Mouse (Mus musculus): ENCODE measurements around the gene Car15. TPM values are rescaled to one million over a fixed set of nuclear protein-coding genes. Genes with fewer than 3 reads are reported as not detected.

The Car15 gene
- polyA plus RNA-seq (2016; fragmentation: Nextera tagmentation; extraction: Ambion mirVana), result 1.9 and 2.3 TPM in 2 replicates

- no peak for DNase-seq (ENCODE audit: low spot score)
- H3K27me3 ChIP-seq (ENCODE audit: insufficient read depth, poor library complexity, severe bottlenecking), result peaks cover 51% of the 10 kb centered on the region
- H3K4me3 ChIP-seq, result no peak within 1 kb of the TSS
- peaks cover 14% of the 10 kb centered on the region for H3K4me1 ChIP-seq (replicated peaks)
- no peak within 1 kb of the TSS for H3K27ac ChIP-seq
- no peaks in the 10 kb centered on the region for H3K9me3 ChIP-seq
- 85% methylated on average over 6 of the region's 6 CpGs for WGBS
- peaks cover 39% of the 10 kb centered on the region for H3K36me3 ChIP-seq
These were observed at the start of gene Car15 for GRCm38 (mm10) chr16:17838051-17838450. TSS of gene Car15 (minus strand) at chr16:17838364.

DNA sequence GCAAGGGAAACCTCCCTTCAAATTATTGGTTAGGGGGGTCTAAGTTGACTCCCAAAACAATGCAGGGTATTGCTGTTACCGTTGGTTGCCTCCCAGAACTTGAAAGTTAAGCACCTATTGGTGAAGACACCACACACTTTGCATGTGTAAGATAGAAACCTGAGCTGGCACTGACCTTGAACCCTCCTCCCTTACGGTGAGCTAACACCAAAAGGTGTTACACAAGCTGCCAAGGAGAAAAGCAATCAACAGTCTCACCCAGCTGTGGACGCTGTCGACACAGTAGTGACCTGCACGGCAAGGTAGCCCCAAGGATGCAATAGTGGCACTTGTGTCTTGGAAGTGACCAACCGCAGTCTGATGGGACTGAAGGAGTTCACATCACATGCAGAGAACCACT is 46.0 kb upstream of the Car15 start:
- H3K9me3 ChIP-seq, result no peaks in the 10 kb centered on the region
- no peaks in the 10 kb centered on the region; the same call in 1 of the 2 replicates for H3K4me1 ChIP-seq (replicated peaks)
- WGBS, result 84% methylated on average over 6 of the region's 6 CpGs
- no peak for DNase-seq (ENCODE audit: low spot score)
- no peaks in the 10 kb centered on the region for H3K27me3 ChIP-seq (ENCODE audit: insufficient read depth, poor library complexity, severe bottlenecking)
- peaks cover 56% of the 10 kb centered on the region for H3K36me3 ChIP-seq
- no peak overlapping the region for H3K4me3 ChIP-seq
- H3K27ac ChIP-seq, result no peak overlapping the region

GRCm38 (mm10) chr16:17882196-17882595 is 44.0 kb upstream of the Car15 start:
- H3K27me3 ChIP-seq (ENCODE audit: insufficient read depth, poor library complexity, severe bottlenecking), result no peaks in the 10 kb centered on the region
- H3K36me3 ChIP-seq, result peaks cover 75% of the 10 kb centered on the region
- no peak overlapping the region for H3K4me3 ChIP-seq
- H3K4me1 ChIP-seq (replicated peaks), result no peaks in the 10 kb centered on the region; the same call in 1 of the 2 replicates
- DNase-seq (ENCODE audit: low spot score), result no peak
- peaks cover 2% of the 10 kb centered on the region; the same call in 1 of the 2 replicates for H3K9me3 ChIP-seq
- H3K27ac ChIP-seq, result no peak overlapping the region

GRCm38 (mm10) chr16:17879571-17879970 is 41.4 kb upstream of the Car15 start:
- 94% methylated on average over 4 of the region's 4 CpGs for whole genome bisulfite sequencing
- Histone ChIP-seq H3K4me1 (replicated peaks) (no peaks in the 10 kb centered on the region), H3K4me3 (no peak overlapping the region), H3K36me3 (peaks cover 70% of the 10 kb centered on the region), H3K27ac (no peak overlapping the region), H3K9me3 (peaks cover 2% of the 10 kb centered on the region; the same call in 1 of the 2 replicates), H3K27me3 (ENCODE audit: insufficient read depth, poor library complexity, severe bottlenecking) (no peaks in the 10 kb centered on the region)
- no peak for DNase-seq (ENCODE audit: low spot score)

DNA sequence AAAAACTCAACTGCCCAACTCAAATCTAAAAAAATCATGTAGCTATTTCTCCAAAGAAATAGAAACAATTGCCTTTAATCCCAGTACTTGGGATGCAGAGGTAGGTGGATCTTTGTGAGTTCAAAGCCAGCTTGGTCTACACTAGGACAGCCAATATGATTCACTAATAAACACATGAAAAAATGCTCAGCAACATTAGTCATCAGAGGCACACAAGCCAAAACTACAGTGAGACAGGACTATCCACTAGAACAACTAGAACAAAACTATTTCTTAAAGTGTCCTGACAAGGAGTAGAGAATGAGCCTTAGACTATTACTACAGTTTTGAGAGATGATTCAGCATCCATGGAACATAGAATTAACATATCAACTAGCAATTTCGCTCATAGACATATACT is 37.9 kb upstream of the Car15 start:
- Histone ChIP-seq H3K4me3 (no peak overlapping the region), H3K4me1 (replicated peaks) (0 out of 2 replicates have a peak, but pooled peaks cover 4% of the 10 kb centered on the region), H3K27ac (no peak overlapping the region), H3K36me3 (peaks cover 67% of the 10 kb centered on the region), H3K9me3 (peaks cover 2% of the 10 kb centered on the region; the same call in 1 of the 2 replicates), H3K27me3 (ENCODE audit: insufficient read depth, poor library complexity, severe bottlenecking) (no peaks in the 10 kb centered on the region)
- no peak for DNase-seq (ENCODE audit: low spot score)
- WGBS, result 90% methylated on average over 1 of the region's 1 CpGs

GRCm38 (mm10) chr16:17875174-17875573 is 37.0 kb upstream of the Car15 start:
- DNase-seq (ENCODE audit: low spot score), result no peak
- H3K36me3 ChIP-seq, result peaks cover 76% of the 10 kb centered on the region

GRCm38 (mm10) chr16:17872995-17873394 is 34.8 kb upstream of the Car15 start:
- H3K27ac ChIP-seq, result no peak overlapping the region
- H3K4me1 ChIP-seq (replicated peaks), result 0 out of 2 replicates have a peak, but pooled peaks cover 4% of the 10 kb centered on the region
- peaks cover 77% of the 10 kb centered on the region for H3K36me3 ChIP-seq
- 58% methylated on average over 4 of the region's 4 CpGs for WGBS
- DNase-seq (ENCODE audit: low spot score), result no peak
- no peak overlapping the region for H3K4me3 ChIP-seq
- no peaks in the 10 kb centered on the region for H3K27me3 ChIP-seq (ENCODE audit: insufficient read depth, poor library complexity, severe bottlenecking)
- H3K9me3 ChIP-seq, result no peaks in the 10 kb centered on the region

More at GRCm38 (mm10) chr16:17875174-17875573, 37.0 kb upstream of the Car15 start:
- Histone ChIP-seq H3K4me1 (replicated peaks) (0 out of 2 replicates have a peak, but pooled peaks cover 4% of the 10 kb centered on the region), H3K27ac (no peak overlapping the region), H3K27me3 (ENCODE audit: insufficient read depth, poor library complexity, severe bottlenecking) (no peaks in the 10 kb centered on the region), H3K9me3 (peaks cover 2% of the 10 kb centered on the region; the same call in 1 of the 2 replicates), H3K4me3 (no peak overlapping the region)
- WGBS, result 89% methylated on average over 4 of the region's 4 CpGs

GRCm38 (mm10) chr16:17871248-17871647 is 33.1 kb upstream of the Car15 start:
- Histone ChIP-seq H3K4me3 (no peak overlapping the region), H3K9me3 (no peaks in the 10 kb centered on the region), H3K36me3 (peaks cover 78% of the 10 kb centered on the region), H3K27me3 (ENCODE audit: insufficient read depth, poor library complexity, severe bottlenecking) (no peaks in the 10 kb centered on the region), H3K27ac (no peak overlapping the region), H3K4me1 (replicated peaks) (0 out of 2 replicates have a peak, but pooled peaks cover 4% of the 10 kb centered on the region)
- 89% methylated on average over 5 of the region's 5 CpGs for WGBS
- DNase-seq (ENCODE audit: low spot score), result no peak

- Histone ChIP-seq H3K9me3 (no peaks in the 10 kb centered on the region), H3K36me3 (peaks cover 79% of the 10 kb centered on the region), H3K4me1 (replicated peaks) (no peaks in the 10 kb centered on the region), H3K4me3 (no peak overlapping the region), H3K27ac (no peak overlapping the region), H3K27me3 (ENCODE audit: insufficient read depth, poor library complexity, severe bottlenecking) (no peaks in the 10 kb centered on the region)
- 74% methylated on average over 6 of the region's 6 CpGs for WGBS
- no peak for DNase-seq (ENCODE audit: low spot score)
These were observed 27.6 kb upstream of the Car15 start for GRCm38 (mm10) chr16:17865770-17866169.

- no peak for DNase-seq (ENCODE audit: low spot score)
- 86% methylated on average over 2 of the region's 2 CpGs for WGBS
- Histone ChIP-seq H3K36me3 (peaks cover 79% of the 10 kb centered on the region), H3K27me3 (ENCODE audit: insufficient read depth, poor library complexity, severe bottlenecking) (no peaks in the 10 kb centered on the region), H3K4me1 (replicated peaks) (no peaks in the 10 kb centered on the region), H3K27ac (no peak overlapping the region), H3K4me3 (no peak overlapping the region), H3K9me3 (no peaks in the 10 kb centered on the region)
These were observed 27.1 kb upstream of the Car15 start for GRCm38 (mm10) chr16:17865293-17865692.

- no peak for DNase-seq (ENCODE audit: low spot score)
- Histone ChIP-seq H3K9me3 (no peaks in the 10 kb centered on the region), H3K27me3 (ENCODE audit: insufficient read depth, poor library complexity, severe bottlenecking) (no peaks in the 10 kb centered on the region), H3K4me1 (replicated peaks) (no peaks in the 10 kb centered on the region), H3K36me3 (peaks cover 84% of the 10 kb centered on the region), H3K4me3 (no peak overlapping the region), H3K27ac (no peak overlapping the region)
These were observed 20.4 kb upstream of the Car15 start for GRCm38 (mm10) chr16:17858592-17858991.

DNA sequence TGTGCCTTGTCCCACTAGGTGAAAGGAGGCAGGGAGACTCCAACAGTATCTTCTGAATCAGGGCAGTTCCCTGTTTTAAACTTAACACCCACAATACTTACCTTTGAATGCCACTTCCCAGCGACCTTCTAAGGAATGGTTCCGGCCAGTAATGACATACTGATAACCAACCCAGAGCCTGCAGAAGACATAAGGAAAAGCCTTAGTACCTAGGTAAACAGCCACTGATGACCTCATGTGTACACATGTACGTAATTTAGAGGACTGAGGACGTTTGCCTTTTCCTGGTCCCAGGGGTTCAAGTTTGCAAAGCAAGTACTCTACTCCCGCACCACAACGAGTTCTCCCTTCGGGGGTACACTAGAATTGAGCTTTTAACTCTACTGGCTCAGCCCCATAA is 19.0 kb upstream of the Car15 start:
- no peak overlapping the region for H3K4me3 ChIP-seq
- no peaks in the 10 kb centered on the region for H3K9me3 ChIP-seq
- DNase-seq (ENCODE audit: low spot score), result no peak
- H3K27ac ChIP-seq, result no peak overlapping the region
- H3K27me3 ChIP-seq (ENCODE audit: insufficient read depth, poor library complexity, severe bottlenecking), result no peaks in the 10 kb centered on the region
- 90% methylated on average over 7 of the region's 7 CpGs for WGBS
- H3K4me1 ChIP-seq (replicated peaks), result no peaks in the 10 kb centered on the region
- peaks cover 89% of the 10 kb centered on the region for H3K36me3 ChIP-seq

DNA sequence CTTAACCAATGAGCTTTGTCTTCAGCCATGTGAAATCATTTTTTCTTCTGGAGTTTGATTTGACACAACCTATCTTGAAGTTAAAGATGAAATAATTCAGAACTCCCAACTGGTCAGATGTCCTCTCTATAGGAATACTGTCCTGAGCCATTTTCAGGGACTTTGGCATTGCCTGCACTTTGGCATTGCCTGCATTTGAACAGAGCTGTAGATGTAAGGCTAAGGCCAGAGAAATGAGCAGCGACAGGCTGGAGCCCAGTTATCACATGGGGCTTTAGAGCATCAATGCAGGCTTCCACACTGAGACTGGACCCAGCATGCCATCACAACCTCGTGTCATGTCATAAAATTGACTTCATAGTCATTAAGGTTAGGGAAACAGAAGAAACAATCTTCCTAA is 15.1 kb upstream of the Car15 start:
- DNase-seq (ENCODE audit: low spot score), result no peak
- Histone ChIP-seq H3K36me3 (peaks cover 94% of the 10 kb centered on the region), H3K27me3 (ENCODE audit: insufficient read depth, poor library complexity, severe bottlenecking) (no peaks in the 10 kb centered on the region), H3K27ac (no peak overlapping the region), H3K9me3 (no peaks in the 10 kb centered on the region), H3K4me1 (replicated peaks) (no peaks in the 10 kb centered on the region), H3K4me3 (no peak overlapping the region)
- 94% methylated on average over 2 of the region's 2 CpGs for WGBS

GRCm38 (mm10) chr16:17851860-17852259 is 13.7 kb upstream of the Car15 start:
- peaks cover 94% of the 10 kb centered on the region for H3K36me3 ChIP-seq
- H3K4me3 ChIP-seq, result no peak overlapping the region
- H3K27ac ChIP-seq, result no peak overlapping the region
- no peaks in the 10 kb centered on the region for H3K9me3 ChIP-seq
- H3K27me3 ChIP-seq (ENCODE audit: insufficient read depth, poor library complexity, severe bottlenecking), result no peaks in the 10 kb centered on the region
- 96% methylated on average over 1 of the region's 1 CpGs for WGBS
- no peaks in the 10 kb centered on the region for H3K4me1 ChIP-seq (replicated peaks)
- no peak for DNase-seq (ENCODE audit: low spot score)
